Mouse (Mus musculus): ENCODE measurements around the gene Rps8. TPM values are rescaled to one million over a fixed set of nuclear protein-coding genes. Genes with fewer than 3 reads are reported as not detected.

The Rps8 gene
- total and polyA plus RNA-seq, 3 experiments, result 1,132 to 5,186 (median 1,156) TPM

DNA sequence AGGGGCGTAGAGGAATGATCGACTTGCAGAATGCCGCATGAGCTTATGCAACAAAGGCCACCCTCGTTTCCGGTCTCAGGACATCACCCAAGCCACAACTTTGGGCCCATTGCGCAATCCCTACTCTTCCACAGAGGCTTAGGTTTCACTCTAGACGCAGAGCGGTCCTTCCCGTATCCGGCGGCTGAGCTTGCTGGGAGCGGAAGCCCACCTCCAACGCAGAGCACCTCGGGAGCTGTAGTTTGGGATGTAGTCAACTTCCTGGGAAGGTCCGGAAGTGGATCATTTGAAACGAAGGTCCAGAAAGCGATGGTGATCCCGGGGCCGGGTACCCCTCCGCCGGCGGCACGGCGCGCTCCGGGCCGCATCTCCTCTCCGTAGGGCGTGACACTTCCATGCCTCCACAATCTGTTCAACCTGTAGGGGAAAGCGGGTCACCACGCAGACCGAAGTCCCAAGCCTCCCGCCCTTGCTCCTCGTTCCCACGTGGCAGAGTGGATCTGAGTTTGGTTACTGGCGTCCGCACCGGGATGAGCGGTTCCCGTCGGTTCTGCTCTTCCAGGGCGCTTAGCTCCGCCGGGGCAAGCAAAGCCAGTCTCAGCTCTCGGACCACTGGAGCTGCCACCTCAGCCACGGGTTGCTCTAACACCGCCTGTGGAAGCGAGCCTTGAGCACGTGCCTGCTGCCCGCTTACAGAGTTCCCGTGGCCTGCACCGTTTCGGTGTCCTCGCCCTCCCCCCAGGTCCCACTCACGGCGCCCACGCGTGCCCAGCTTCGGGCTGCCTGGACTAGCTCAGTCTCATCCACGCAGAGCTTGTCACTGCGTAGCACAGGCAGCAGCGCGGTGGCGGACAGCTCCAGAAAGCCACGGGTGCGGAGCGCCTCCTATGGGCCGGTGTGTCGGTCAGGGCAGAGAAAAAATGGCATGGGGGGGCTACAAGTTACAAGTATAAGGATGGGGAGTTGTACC, 35.3 kb downstream of the Rps8 start:
- peak; percentile 98 for DNase-seq (ENCODE audit: low read depth, low spot score)
- Histone ChIP-seq H3K27me3 (ENCODE audit: control insufficient read depth in 1 of 2, insufficient read depth in 2 of 2, low read length in 2 of 2) (no peaks in the 10 kb centered on the region), H3K9ac (ENCODE audit: control insufficient read depth, low read depth, low read length, poor library complexity, severe bottlenecking) (peak overlapping the region; percentile 92), H3K27ac (ENCODE audit: control insufficient read depth, low read depth, low read length) (peak overlapping the region; percentile 81), H3K4me1 (ENCODE audit: control insufficient read depth in 1 of 2, insufficient read depth in 2 of 2, low read length in 2 of 2) (peaks cover 2 to 23% of the 10 kb centered on the region in 2 experiments; a peak in 3 of 4 replicates), H3K79me2 (ENCODE audit: control insufficient read depth, insufficient read depth, low read length, poor library complexity) (peaks cover 13% of the 10 kb centered on the region), H3K36me3 (ENCODE audit: control insufficient read depth in 1 of 2, insufficient read depth in 2 of 2, low read length in 2 of 2) (peaks cover 0 to 23% of the 10 kb centered on the region in 2 experiments; a peak in 2 of 4 replicates), H3K9me3 (replicated peaks; ENCODE audit: insufficient read depth, low read length) (no peaks in the 10 kb centered on the region), H3K4me3 (ENCODE audit: control insufficient read depth in 1 of 2, insufficient read depth in 1 of 2, low read depth in 2 of 2, low read length in 2 of 2) (peak overlapping the region; percentile 67 to 82)
- TF ChIP-seq CTCF (IDR thresholded peaks at IDR 0.05 in 2 of 3, conservative IDR thresholded peaks at IDR 0.05 in 1 of 3; ENCODE audit: control insufficient read depth in 1 of 3, insufficient read depth in 1 of 3, low read depth in 2 of 3, low read length in 3 of 3, poor library complexity in 1 of 3, severe bottlenecking in 1 of 3), result peak; percentile 66 to 90 (median 86)
- no peak for TF ChIP-seq MEF2A (IDR thresholded peaks at IDR 0.05; ENCODE audit: extremely low read depth, insufficient replicate concordance, low read depth, low read length, poor library complexity, severe bottlenecking)
- TF ChIP-seq RAD21 (IDR thresholded peaks at IDR 0.05; ENCODE audit: low read depth, low read length), result peak; percentile 40
- peak; percentile 79; the same call in 1 of the 2 replicates for TF ChIP-seq MAZ (IDR thresholded peaks at IDR 0.05; ENCODE audit: low read depth, low read length)
- TF ChIP-seq HCFC1 (IDR thresholded peaks at IDR 0.05; ENCODE audit: low read depth, low read length), result peak; percentile 99
- TF ChIP-seq RCOR1 (IDR thresholded peaks at IDR 0.05; ENCODE audit: low read depth, low read length), result 0 out of 2 replicates have a peak, but pooled peaks have one; percentile 22
- peak; percentile 32; the same call in 1 of the 2 replicates for TF ChIP-seq SMC3 (IDR thresholded peaks at IDR 0.05; ENCODE audit: low read depth, low read length)
- no peak for TF ChIP-seq GATA1 (IDR thresholded peaks at IDR 0.05; ENCODE audit: low read depth, low read length)
- TF ChIP-seq JUND (IDR thresholded peaks at IDR 0.05; ENCODE audit: low read depth, low read length), result no peak
- no peak for TF ChIP-seq UBTF (IDR thresholded peaks at IDR 0.05; ENCODE audit: borderline replicate concordance, insufficient read depth, low read depth, low read length)
- TF ChIP-seq MYB (IDR thresholded peaks at IDR 0.05; ENCODE audit: low read depth, low read length), result no peak
- no peak for TF ChIP-seq ZKSCAN1 (IDR thresholded peaks at IDR 0.05; ENCODE audit: low read depth, low read length)
- no peak for TF ChIP-seq GABPA (IDR thresholded peaks at IDR 0.05; ENCODE audit: low read depth, low read length)
- TF ChIP-seq ZMIZ1 (IDR thresholded peaks at IDR 0.05; ENCODE audit: low read depth, low read length), result no peak; the same call in 1 of the 2 replicates
- TF ChIP-seq ELF1 (IDR thresholded peaks at IDR 0.05; ENCODE audit: low read depth, low read length), result peak; percentile 100
- peak in 1 of 2 experiments; percentile 34; a peak in 2 of 4 replicates for TF ChIP-seq EP300 (IDR thresholded peaks at IDR 0.05; ENCODE audit: low read depth in 1 of 2, low read length in 2 of 2)
- no peak; the same call in 1 of the 2 replicates for TF ChIP-seq NRF1 (IDR thresholded peaks at IDR 0.05; ENCODE audit: insufficient read depth, low read depth, low read length, poor library complexity, severe bottlenecking)
- no peak for TF ChIP-seq MAFK (IDR thresholded peaks at IDR 0.05; ENCODE audit: borderline replicate concordance, low read depth, low read length)
- TF ChIP-seq MYC (IDR thresholded peaks at IDR 0.05; ENCODE audit: low read depth, low read length), result peak; percentile 91
- peak; percentile 96 for TF ChIP-seq SIN3A (IDR thresholded peaks at IDR 0.05; ENCODE audit: low read length)
- 0 out of 2 replicates have a peak, but pooled peaks have one; percentile 4 for TF ChIP-seq BHLHE40 (IDR thresholded peaks at IDR 0.05; ENCODE audit: borderline replicate concordance, low read depth, low read length)
- TF ChIP-seq KAT2A (conservative IDR thresholded peaks at IDR 0.05; ENCODE audit: low read depth, low read length), result peak; percentile 98
- TF ChIP-seq CHD1 (IDR thresholded peaks at IDR 0.05; ENCODE audit: low read depth, low read length), result no peak
- TF ChIP-seq CHD2 (IDR thresholded peaks at IDR 0.05; ENCODE audit: low read length), result no peak
- peak; percentile 96 for TF ChIP-seq TBP (IDR thresholded peaks at IDR 0.05; ENCODE audit: low read depth, low read length)
- TF ChIP-seq ETS1 (IDR thresholded peaks at IDR 0.05; ENCODE audit: low read depth, low read length), result peak; percentile 86
- TF ChIP-seq ZNF384 (IDR thresholded peaks at IDR 0.05; ENCODE audit: low read depth, low read length), result peak; percentile 66
- TF ChIP-seq POLR2AphosphoS2 (IDR thresholded peaks at IDR 0.05; ENCODE audit: low read length), result peak; percentile 89
- TF ChIP-seq TCF12 (IDR thresholded peaks at IDR 0.05; ENCODE audit: low read depth, low read length), result peak; percentile 83; the same call in 1 of the 2 replicates
- peak; percentile 69 to 96 for TF ChIP-seq POLR2A (IDR thresholded peaks at IDR 0.05; ENCODE audit: control insufficient read depth in 1 of 2, insufficient read depth in 1 of 2, low read depth in 1 of 2, low read length in 2 of 2, poor library complexity in 1 of 2)
- peak; percentile 81; the same call in 1 of the 2 replicates for TF ChIP-seq MAX (IDR thresholded peaks at IDR 0.05; ENCODE audit: low read length)
- TF ChIP-seq MXI1 (IDR thresholded peaks at IDR 0.05; ENCODE audit: low read depth, low read length), result peak; percentile 94
- no peak for TF ChIP-seq POLR2AphosphoS5 (IDR thresholded peaks at IDR 0.05; ENCODE audit: borderline replicate concordance, low read depth, low read length)
- peak; percentile 94 for TF ChIP-seq NELFE (IDR thresholded peaks at IDR 0.05; ENCODE audit: low read depth, low read length)

Measured in MEL (cell line).